Mouse (Mus musculus) liver, adult 2 months (tissue): ENCODE results near the gene Qtrt2. TPM values are rescaled to one million over a fixed set of nuclear protein-coding genes. Genes with fewer than 3 reads are reported as not detected.

Source experiments
- DNase-seq: peaks from one replicate; pipeline ENCODE4 v3.0.0-alpha.2; 2011; ENCODE audit warnings: low read depth, low spot score; ENCODE audit errors: extremely low read depth
- H3K27ac ChIP-seq: fragments of 200-500 bp; replicated peaks from 2 replicates; pipeline ENCODE4 v1.5.1; 2012; ENCODE audit warnings: low read depth, mild to moderate bottlenecking, control low read depth, inconsistent platforms, low read length; ENCODE audit not compliant: insufficient read depth
- H3K27me3 ChIP-seq: fragments of 200-500 bp; 2 replicates; pipeline ENCODE4 v1.6.1; 2012; ENCODE audit warnings: mild to moderate bottlenecking, moderate library complexity, low read length, inconsistent platforms; ENCODE audit not compliant: control insufficient read depth, insufficient read depth
- H3K36me3 ChIP-seq: fragments of 200-500 bp; 2 replicates; pipeline ENCODE4 v1.6.1; 2012; ENCODE audit warnings: low read length, inconsistent platforms; ENCODE audit not compliant: control insufficient read depth, insufficient read depth
- H3K4me1 ChIP-seq: fragments of 200-500 bp; 2 replicates; pipeline ENCODE4 v1.6.1; 2011; ENCODE audit warnings: low read length; ENCODE audit not compliant: control insufficient read depth, insufficient read depth
- H3K4me3 ChIP-seq: fragments of 200-500 bp; 2 replicates; pipeline ENCODE4 v1.5.1; 2011; ENCODE audit warnings: low read depth, mild to moderate bottlenecking, control low read depth, low read length, moderate library complexity; ENCODE audit not compliant: insufficient read depth
- H3K79me2 ChIP-seq: fragments of 200-500 bp; 2 replicates; pipeline ENCODE4 v1.6.1; 2012; ENCODE audit warnings: inconsistent platforms, mild to moderate bottlenecking, low read length, moderate library complexity; ENCODE audit not compliant: control insufficient read depth, insufficient read depth
- H3K9ac ChIP-seq: fragments of 200-500 bp; 2 replicates; pipeline ENCODE4 v1.6.1; 2012; ENCODE audit warnings: low read depth, mild to moderate bottlenecking, control low read depth, inconsistent platforms, low read length
- CTCF ChIP-seq: fragments of 200-500 bp; IDR thresholded peaks from 2 replicates; pipeline ENCODE4 v1.5.1; 2011; ENCODE audit warnings: low read depth, low read length, control low read depth
- POLR2A ChIP-seq: fragments of 200-500 bp; IDR thresholded peaks from 2 replicates; pipeline ENCODE4 v1.6.1; 2011; ENCODE audit warnings: low read length, control low read depth; ENCODE audit not compliant: insufficient read depth; ENCODE audit errors: extremely low read depth
- WGBS: fragments of 180-500 bp; shearing (Covaris S2); methylation state at CpG from one replicate; pipeline ENCODE4 v1.1.7; 2018; 5-methylcytosine and 5-hydroxymethylcytosine counted together
- polyA plus RNA-seq: library from polyadenylated mRNA; depleted of rRNA; stranded (reverse); fragments of >200 nt; gene quantifications from 2 replicates; pipeline ENCODE4 v1.2.3, GENCODE M21; 2012; rRNA removed
- total RNA-seq: library from RNA; depleted of rRNA; stranded (reverse); fragments of >200 nt; gene quantifications from 2 replicates; pipeline ENCODE4 v1.2.3, GENCODE M21; 2014; rRNA removed

Qtrt2 gene
- total and polyA plus RNA-seq, 2 experiments: 7.8 to 9.0 TPM

GRCm38 (mm10) chr16:43814644-43815043 is 112.0 kb downstream of the Qtrt2 start:
- DNase-seq: no peak
- TF ChIP-seq CTCF (no peak), POLR2A (no peak)
- H3K4me3 ChIP-seq: no peak overlapping the region
- WGBS: 71% methylated on average over 4 of the region's 4 CpGs
- H3K27ac ChIP-seq: no peak overlapping the region
- H3K36me3 ChIP-seq: no peaks in the 10 kb centered on the region
- no peak overlapping the region for H3K9ac ChIP-seq
- no peaks in the 10 kb centered on the region for H3K79me2 ChIP-seq
- H3K27me3 ChIP-seq: no peaks in the 10 kb centered on the region
- H3K4me1 ChIP-seq: no peaks in the 10 kb centered on the region

Other genes with a start within 250 kb of the Qtrt2 start
- gene Drd3, start 172.8 kb downstream of the Qtrt2 start, total RNA-seq: not detected in 2 replicates
- not detected in 2 replicates for gene Drd3, start 172.8 kb downstream of the Qtrt2 start, polyA plus RNA-seq
- gene Ccdc191, start 37.0 kb downstream of the Qtrt2 start, total RNA-seq: 3.3 and 6.2 TPM in 2 replicates
- gene Ccdc191, start 37.0 kb downstream of the Qtrt2 start, polyA plus RNA-seq: 0.25 and 1.1 TPM in 2 replicates
- 0.09 and 0.20 TPM in 2 replicates for gene Zdhhc23, start 53.0 kb upstream of the Qtrt2 start, total RNA-seq
- 0.07 and 0.32 TPM in 2 replicates for gene Zdhhc23, start 53.0 kb upstream of the Qtrt2 start, polyA plus RNA-seq
- 29.9 and 48.5 TPM in 2 replicates for gene Gramd1c, start 136.5 kb upstream of the Qtrt2 start, total RNA-seq
- gene Gramd1c, start 136.5 kb upstream of the Qtrt2 start, polyA plus RNA-seq: 6.1 and 6.6 TPM in 2 replicates
- 39.2 and 40.8 TPM in 2 replicates for gene Atp6v1a, start 212.9 kb upstream of the Qtrt2 start, total RNA-seq
- gene Atp6v1a, start 212.9 kb upstream of the Qtrt2 start, polyA plus RNA-seq: 11.9 and 13.0 TPM in 2 replicates
- gene Naa50, start 213.0 kb upstream of the Qtrt2 start, total RNA-seq: 28.4 and 29.7 TPM in 2 replicates
- gene Naa50, start 213.0 kb upstream of the Qtrt2 start, polyA plus RNA-seq: 11.0 and 14.8 TPM in 2 replicates
- 9.4 and 10.5 TPM in 2 replicates for gene Usf3, start 246.4 kb upstream of the Qtrt2 start, total RNA-seq
- gene Usf3, start 246.4 kb upstream of the Qtrt2 start, polyA plus RNA-seq: 6.7 and 6.9 TPM in 2 replicates